Mouse (Mus musculus): ENCODE results near the gene Blm. TPM values are rescaled to one million over a fixed set of nuclear protein-coding genes. Genes with fewer than 3 reads are reported as not detected.
A peak's percentile ranks its signal among the peaks of the same experiment; 100 is the strongest.

The Blm gene
- polyA plus RNA-seq, 1 experiment from 2014 or later = 18.5 TPM

GRCm38 (mm10) chr7:80490351-80490750, 44.6 kb downstream of the Blm start:
- no peak overlapping the region for H3K4me3 ChIP-seq (replicated peaks)
- no peaks in the 10 kb centered on the region for H3K9me3 ChIP-seq
- WGBS = 95% methylated on average over 2 of the region's 2 CpGs
- no peaks in the 10 kb centered on the region for H3K4me1 ChIP-seq
- H3K36me3 ChIP-seq = peaks cover 12% of the 10 kb centered on the region; the same call in 1 of the 2 replicates
- no peak overlapping the region for H3K4me2 ChIP-seq
- no peak overlapping the region for H3K9ac ChIP-seq
- no peak for ATAC-seq (ENCODE audit: insufficient read depth, low FRiP score, low read depth)
- H3K27me3 ChIP-seq (replicated peaks) = no peaks in the 10 kb centered on the region
- H3K27ac ChIP-seq = no peak overlapping the region

- Histone ChIP-seq H3K4me1 (no peaks in the 10 kb centered on the region), H3K36me3 (peaks cover 6% of the 10 kb centered on the region; the same call in 1 of the 2 replicates), H3K27ac (no peak overlapping the region), H3K4me3 (replicated peaks) (no peak overlapping the region), H3K9me3 (no peaks in the 10 kb centered on the region), H3K4me2 (no peak overlapping the region), H3K27me3 (replicated peaks) (no peaks in the 10 kb centered on the region), H3K9ac (no peak overlapping the region)
- ATAC-seq (ENCODE audit: insufficient read depth, low FRiP score, low read depth) = no peak
- 64% methylated on average over 1 of the region's 1 CpGs for WGBS
These were observed 45.5 kb downstream of the Blm start for GRCm38 (mm10) chr7:80489445-80489844.

- Histone ChIP-seq H3K4me2 (no peak overlapping the region), H3K9ac (no peak overlapping the region), H3K27ac (no peak overlapping the region), H3K27me3 (replicated peaks) (no peaks in the 10 kb centered on the region), H3K4me1 (no peaks in the 10 kb centered on the region), H3K36me3 (no peaks in the 10 kb centered on the region), H3K4me3 (replicated peaks) (no peak overlapping the region), H3K9me3 (no peaks in the 10 kb centered on the region)
- 83% methylated on average over 4 of the region's 4 CpGs for WGBS
- ATAC-seq (ENCODE audit: insufficient read depth, low FRiP score, low read depth) = no peak
These were observed 47.7 kb downstream of the Blm start for GRCm38 (mm10) chr7:80487239-80487638.

- no peaks in the 10 kb centered on the region for H3K4me1 ChIP-seq
- no peak overlapping the region for H3K9ac ChIP-seq
- H3K9me3 ChIP-seq = no peaks in the 10 kb centered on the region
- no peaks in the 10 kb centered on the region for H3K27me3 ChIP-seq (replicated peaks)
- no peaks in the 10 kb centered on the region for H3K36me3 ChIP-seq
- peak; percentile 22; the same call in 1 of the 2 replicates for ATAC-seq (ENCODE audit: insufficient read depth, low FRiP score, low read depth)
- H3K4me2 ChIP-seq = no peak overlapping the region
- no peak overlapping the region for H3K27ac ChIP-seq
- 51% methylated on average over 7 of the region's 7 CpGs for WGBS
- no peak overlapping the region for H3K4me3 ChIP-seq (replicated peaks)
These were observed 54.8 kb downstream of the Blm start for GRCm38 (mm10) chr7:80480097-80480496.

- H3K4me1 ChIP-seq = no peaks in the 10 kb centered on the region
- no peaks in the 10 kb centered on the region for H3K27me3 ChIP-seq (replicated peaks)
- ATAC-seq (ENCODE audit: insufficient read depth, low FRiP score, low read depth) = no peak
- no peaks in the 10 kb centered on the region for H3K9me3 ChIP-seq
- H3K4me2 ChIP-seq = no peak overlapping the region
- no peak overlapping the region for H3K27ac ChIP-seq
- H3K9ac ChIP-seq = no peak overlapping the region
- no peaks in the 10 kb centered on the region for H3K36me3 ChIP-seq
- no peak overlapping the region for H3K4me3 ChIP-seq (replicated peaks)
- WGBS = 94% methylated on average over 7 of the region's 7 CpGs
These were observed 61.1 kb downstream of the Blm start for GRCm38 (mm10) chr7:80473837-80474236.

- Histone ChIP-seq H3K27ac (no peak overlapping the region), H3K36me3 (0 out of 2 replicates have a peak, but pooled peaks cover 3% of the 10 kb centered on the region), H3K27me3 (replicated peaks) (no peaks in the 10 kb centered on the region), H3K4me1 (no peaks in the 10 kb centered on the region), H3K9me3 (no peaks in the 10 kb centered on the region), H3K4me3 (replicated peaks) (no peak overlapping the region), H3K9ac (no peak overlapping the region), H3K4me2 (no peak overlapping the region)
- WGBS = 83% methylated on average over 2 of the region's 2 CpGs
- ATAC-seq (ENCODE audit: insufficient read depth, low FRiP score, low read depth) = no peak
These were observed 66.1 kb downstream of the Blm start for GRCm38 (mm10) chr7:80468851-80469250.

GRCm38 (mm10) chr7:80467334-80467733, 67.6 kb downstream of the Blm start:
- 93% methylated on average over 2 of the region's 2 CpGs for WGBS
- no peaks in the 10 kb centered on the region for H3K4me1 ChIP-seq
- no peak overlapping the region for H3K4me3 ChIP-seq (replicated peaks)
- H3K4me2 ChIP-seq = no peak overlapping the region
- ATAC-seq (ENCODE audit: insufficient read depth, low FRiP score, low read depth) = no peak
- H3K27me3 ChIP-seq (replicated peaks) = no peaks in the 10 kb centered on the region
- no peaks in the 10 kb centered on the region for H3K9me3 ChIP-seq
- H3K27ac ChIP-seq = no peak overlapping the region
- no peak overlapping the region for H3K9ac ChIP-seq
- H3K36me3 ChIP-seq = 0 out of 2 replicates have a peak, but pooled peaks cover 3% of the 10 kb centered on the region

GRCm38 (mm10) chr7:80464831-80465230, 70.1 kb downstream of the Blm start:
- Histone ChIP-seq H3K9me3 (no peaks in the 10 kb centered on the region), H3K9ac (no peak overlapping the region), H3K27ac (no peak overlapping the region), H3K4me3 (replicated peaks) (no peak overlapping the region), H3K36me3 (peaks cover 13% of the 10 kb centered on the region; the same call in 1 of the 2 replicates), H3K4me2 (no peak overlapping the region), H3K27me3 (replicated peaks) (no peaks in the 10 kb centered on the region), H3K4me1 (no peaks in the 10 kb centered on the region)
- WGBS = 74% methylated on average over 5 of the region's 5 CpGs
- ATAC-seq (ENCODE audit: insufficient read depth, low FRiP score, low read depth) = no peak

GRCm38 (mm10) chr7:80461891-80462290, 73.0 kb downstream of the Blm start:
- no peak overlapping the region for H3K27ac ChIP-seq
- no peak for ATAC-seq (ENCODE audit: insufficient read depth, low FRiP score, low read depth)
- no peaks in the 10 kb centered on the region for H3K9me3 ChIP-seq
- no peak overlapping the region for H3K4me2 ChIP-seq
- H3K27me3 ChIP-seq (replicated peaks) = no peaks in the 10 kb centered on the region
- WGBS = 73% methylated on average over 7 of the region's 7 CpGs
- H3K9ac ChIP-seq = no peak overlapping the region
- H3K4me3 ChIP-seq (replicated peaks) = no peak overlapping the region
- H3K4me1 ChIP-seq = 0 out of 2 replicates have a peak, but pooled peaks cover 4% of the 10 kb centered on the region
- H3K36me3 ChIP-seq = peaks cover 13% of the 10 kb centered on the region; the same call in 1 of the 2 replicates

GRCm38 (mm10) chr7:80460892-80461291, 74.0 kb downstream of the Blm start:
- Histone ChIP-seq H3K9me3 (no peaks in the 10 kb centered on the region), H3K9ac (no peak overlapping the region), H3K27ac (no peak overlapping the region), H3K4me3 (replicated peaks) (no peak overlapping the region), H3K27me3 (replicated peaks) (no peaks in the 10 kb centered on the region), H3K36me3 (peaks cover 13% of the 10 kb centered on the region; the same call in 1 of the 2 replicates), H3K4me2 (no peak overlapping the region), H3K4me1 (0 out of 2 replicates have a peak, but pooled peaks cover 4% of the 10 kb centered on the region)
- 85% methylated on average over 4 of the region's 4 CpGs for WGBS
- ATAC-seq (ENCODE audit: insufficient read depth, low FRiP score, low read depth) = no peak

- no peak overlapping the region for H3K27ac ChIP-seq
- H3K4me1 ChIP-seq = 0 out of 2 replicates have a peak, but pooled peaks cover 4% of the 10 kb centered on the region
- no peak for ATAC-seq (ENCODE audit: insufficient read depth, low FRiP score, low read depth)
- no peak overlapping the region for H3K4me3 ChIP-seq (replicated peaks)
- peaks cover 13% of the 10 kb centered on the region; the same call in 1 of the 2 replicates for H3K36me3 ChIP-seq
- no peak overlapping the region for H3K9ac ChIP-seq
- no peak overlapping the region for H3K4me2 ChIP-seq
- 87% methylated on average over 5 of the region's 5 CpGs for WGBS
- H3K27me3 ChIP-seq (replicated peaks) = no peaks in the 10 kb centered on the region
- H3K9me3 ChIP-seq = no peaks in the 10 kb centered on the region
These were observed 74.7 kb downstream of the Blm start for GRCm38 (mm10) chr7:80460199-80460598.

- WGBS = 61% methylated on average over 3 of the region's 3 CpGs
- Histone ChIP-seq H3K36me3 (peaks cover 13% of the 10 kb centered on the region; the same call in 1 of the 2 replicates), H3K27ac (peak overlapping the region; percentile 2; the same call in 1 of the 2 replicates), H3K4me2 (no peak overlapping the region), H3K27me3 (replicated peaks) (no peaks in the 10 kb centered on the region), H3K4me3 (replicated peaks) (no peak overlapping the region), H3K9me3 (no peaks in the 10 kb centered on the region), H3K9ac (no peak overlapping the region), H3K4me1 (0 out of 2 replicates have a peak, but pooled peaks cover 4% of the 10 kb centered on the region)
- ATAC-seq (ENCODE audit: insufficient read depth, low FRiP score, low read depth) = no peak
These were observed 77.0 kb downstream of the Blm start for GRCm38 (mm10) chr7:80457831-80458343.
